Mouse (Mus musculus): Measurements from ENCODE around the gene Gm10306.

GRCm38 (mm10) chr4:94591765-94592381 lies 35.5 kb downstream of the Gm10306 start:
- TF ChIP-seq CTCF (IDR thresholded peaks at IDR 0.05; ENCODE audit: low read depth, low read length) (no peak), TAL1 (conservative IDR thresholded peaks at IDR 0.05; ENCODE audit: low read depth, low read length) (no peak), GATA2 (IDR thresholded peaks at IDR 0.05; ENCODE audit: borderline replicate concordance, low read depth, low read length) (no peak), GATA1 (IDR thresholded peaks at IDR 0.05; ENCODE audit: borderline replicate concordance, low read length) (no peak)

Data from G1E (cell line).